Mouse (Mus musculus) embryonic facial prominence, embryonic 15.5 days (tissue): ENCODE data around the gene Kcnq1. TPM values are rescaled to one million over a fixed set of nuclear protein-coding genes. Genes with fewer than 3 reads are reported as not detected.

ENCODE experiments used
- ATAC-seq: fragments of 200-750 bp; cut with Nextera tagmentation; 2 replicates; pipeline ENCODE4 v1.8.0; 2017; ENCODE audit warnings: low read depth, moderate TSS enrichment; ENCODE audit not compliant: insufficient number of reproducible peaks, low FRiP score, low TSS enrichment
- H3K27ac ChIP-seq: fragments of 300-500 bp; sonication (generic); replicated peaks from 2 replicates; pipeline ENCODE4 v1.5.1; 2015; ENCODE audit warnings: mild to moderate bottlenecking, inconsistent platforms
- H3K27me3 ChIP-seq: fragments of 300-500 bp; sonication (generic); 2 replicates; pipeline ENCODE4 v1.6.1; 2015; ENCODE audit warnings: inconsistent platforms
- H3K36me3 ChIP-seq: fragments of 300-500 bp; sonication (generic); 2 replicates; pipeline ENCODE4 v1.6.1; 2015; ENCODE audit warnings: mild to moderate bottlenecking, inconsistent platforms
- H3K4me1 ChIP-seq: fragments of 300-500 bp; sonication (generic); 2 replicates; pipeline ENCODE4 v1.6.1; 2015; ENCODE audit warnings: inconsistent platforms
- H3K4me2 ChIP-seq: fragments of 300-500 bp; sonication (generic); replicated peaks from 2 replicates; pipeline ENCODE4 v1.6.1; 2015; ENCODE audit warnings: mild to moderate bottlenecking, inconsistent platforms
- H3K4me3 ChIP-seq: fragments of 300-500 bp; sonication (generic); replicated peaks from 2 replicates; pipeline ENCODE4 v1.5.1; 2015; ENCODE audit warnings: mild to moderate bottlenecking, inconsistent platforms
- H3K9ac ChIP-seq: fragments of 300-500 bp; sonication (generic); 2 replicates; pipeline ENCODE4 v1.6.1; 2015; ENCODE audit warnings: inconsistent platforms
- H3K9me3 ChIP-seq: fragments of 300-500 bp; sonication (generic); replicated peaks from 2 replicates; pipeline ENCODE4 v1.6.1; 2016; ENCODE audit warnings: inconsistent platforms
- WGBS: fragments of 180-500 bp; shearing (Covaris S2); methylation state at CpG from one replicate; pipeline ENCODE4 v1.1.7; 2015; 5-methylcytosine and 5-hydroxymethylcytosine counted together
- polyA plus RNA-seq: library from polyadenylated mRNA; unstranded; fragments of >200 nt; fragmentation: Nextera tagmentation; extraction: Ambion mirVana; gene quantifications from 2 replicates; pipeline ENCODE4 v1.2.1, GENCODE M21; 2015

The Kcnq1 gene
- polyA plus RNA-seq, 1 experiment from 2014 or later: 1.4 TPM

DNA sequence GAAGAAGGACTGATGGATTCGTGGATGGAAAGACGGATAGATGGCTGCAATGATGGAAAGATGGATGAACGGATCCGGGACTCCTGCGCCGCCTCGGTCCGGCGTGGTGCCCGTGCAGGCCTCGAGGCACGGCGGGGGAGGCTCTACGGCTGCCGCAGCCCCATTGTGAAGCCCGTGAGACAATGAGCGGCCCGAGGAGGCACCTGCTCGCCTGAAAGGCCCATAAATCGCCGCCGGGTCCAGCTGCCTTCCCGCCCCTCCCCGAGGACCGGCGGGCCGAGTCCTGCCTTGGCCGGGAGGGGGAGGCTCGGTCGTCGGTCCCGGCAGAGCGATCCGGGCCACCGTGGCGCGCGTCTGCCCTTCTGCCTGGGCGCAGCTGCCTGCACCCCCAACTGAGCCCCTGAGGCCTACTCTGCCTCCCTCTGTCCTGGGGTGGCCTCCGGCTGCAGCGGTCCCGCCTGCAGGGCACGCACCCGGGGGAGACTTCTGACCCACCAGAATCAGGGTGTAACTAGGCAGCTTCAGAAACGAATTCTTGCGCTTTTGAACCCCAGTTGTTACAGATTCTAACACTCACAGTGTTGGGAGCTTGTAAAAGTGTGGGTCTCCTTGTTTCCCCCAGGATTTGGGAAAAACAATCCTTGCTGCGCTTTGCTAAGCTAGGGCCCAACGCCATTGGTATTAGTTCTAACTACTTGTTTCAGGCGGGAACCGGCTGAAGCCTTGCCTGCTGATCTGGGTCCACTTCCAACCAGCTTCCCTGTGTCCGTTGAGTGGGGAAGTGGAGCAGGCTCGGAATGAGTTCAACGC lies 339.7 kb downstream of the Kcnq1 start:
- Histone ChIP-seq H3K4me2 (peak overlapping the region; percentile 68), H3K9ac (peak overlapping the region; percentile 26; the same call in 1 of the 2 replicates), H3K27ac (no peak overlapping the region), H3K27me3 (peaks cover 54% of the 10 kb centered on the region), H3K4me1 (peaks cover 18% of the 10 kb centered on the region), H3K9me3 (no peaks in the 10 kb centered on the region), H3K4me3 (peak overlapping the region; percentile 36), H3K36me3 (no peaks in the 10 kb centered on the region)
- WGBS: 6% methylated on average over 53 of the region's 53 CpGs
- ATAC-seq: peak; percentile 39; the same call in 1 of the 2 replicates

DNA sequence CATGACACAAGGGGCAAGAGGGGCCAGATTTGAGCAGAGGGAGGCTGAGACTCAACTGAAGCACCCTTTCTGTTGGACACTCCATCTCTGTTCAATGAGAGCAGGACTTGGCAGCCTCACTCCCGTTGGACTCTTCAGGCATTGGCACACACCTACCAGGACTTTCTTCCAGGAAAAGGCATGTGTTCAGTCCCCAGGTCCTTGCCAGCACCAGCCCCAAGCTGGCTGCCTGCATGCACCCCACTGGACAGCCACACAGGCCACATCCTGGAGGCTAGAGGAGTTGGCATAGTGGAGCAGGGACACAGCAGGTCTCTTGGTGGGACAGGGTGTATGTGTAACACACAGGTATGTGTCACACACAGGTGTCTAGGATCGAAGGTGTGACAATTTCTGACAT lies 341.0 kb downstream of the Kcnq1 start:
- no peak overlapping the region for H3K4me3 ChIP-seq
- H3K9me3 ChIP-seq: no peaks in the 10 kb centered on the region
- peaks cover 54% of the 10 kb centered on the region for H3K27me3 ChIP-seq
- WGBS: 68% methylated on average over 2 of the region's 2 CpGs
- peaks cover 18% of the 10 kb centered on the region for H3K4me1 ChIP-seq
- H3K27ac ChIP-seq: no peak overlapping the region
- H3K4me2 ChIP-seq: no peak overlapping the region
- no peaks in the 10 kb centered on the region for H3K36me3 ChIP-seq
- H3K9ac ChIP-seq: no peak overlapping the region
- no peak for ATAC-seq

DNA sequence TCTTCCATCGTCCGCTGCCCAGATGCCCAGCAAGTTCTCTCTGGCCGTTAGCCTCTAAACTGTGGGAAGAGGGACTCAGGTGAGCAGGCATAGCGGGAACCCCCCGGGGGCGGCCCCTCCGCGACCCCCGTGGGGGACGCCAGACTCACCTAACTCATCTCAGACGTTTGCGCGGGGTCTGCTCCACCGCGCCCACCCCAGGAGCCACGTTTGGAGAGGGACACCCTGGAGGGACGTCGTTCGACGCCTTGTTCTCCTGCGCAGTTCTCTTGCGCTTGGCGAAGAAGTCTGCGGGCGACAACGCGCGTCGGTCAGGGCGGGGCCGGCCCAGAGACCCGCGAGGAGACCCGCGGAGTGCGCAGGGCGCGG lies 352.8 kb downstream of the Kcnq1 start:
- Histone ChIP-seq H3K27ac (peak overlapping the region; percentile 81), H3K9me3 (peaks cover 20% of the 10 kb centered on the region), H3K27me3 (no peaks in the 10 kb centered on the region), H3K36me3 (no peaks in the 10 kb centered on the region), H3K4me1 (peaks cover 21% of the 10 kb centered on the region), H3K4me2 (peak overlapping the region; percentile 51), H3K9ac (peak overlapping the region; percentile 50), H3K4me3 (peak overlapping the region; percentile 55)
- ATAC-seq: no peak
- 30% methylated on average over 38 of the region's 38 CpGs for WGBS

DNA sequence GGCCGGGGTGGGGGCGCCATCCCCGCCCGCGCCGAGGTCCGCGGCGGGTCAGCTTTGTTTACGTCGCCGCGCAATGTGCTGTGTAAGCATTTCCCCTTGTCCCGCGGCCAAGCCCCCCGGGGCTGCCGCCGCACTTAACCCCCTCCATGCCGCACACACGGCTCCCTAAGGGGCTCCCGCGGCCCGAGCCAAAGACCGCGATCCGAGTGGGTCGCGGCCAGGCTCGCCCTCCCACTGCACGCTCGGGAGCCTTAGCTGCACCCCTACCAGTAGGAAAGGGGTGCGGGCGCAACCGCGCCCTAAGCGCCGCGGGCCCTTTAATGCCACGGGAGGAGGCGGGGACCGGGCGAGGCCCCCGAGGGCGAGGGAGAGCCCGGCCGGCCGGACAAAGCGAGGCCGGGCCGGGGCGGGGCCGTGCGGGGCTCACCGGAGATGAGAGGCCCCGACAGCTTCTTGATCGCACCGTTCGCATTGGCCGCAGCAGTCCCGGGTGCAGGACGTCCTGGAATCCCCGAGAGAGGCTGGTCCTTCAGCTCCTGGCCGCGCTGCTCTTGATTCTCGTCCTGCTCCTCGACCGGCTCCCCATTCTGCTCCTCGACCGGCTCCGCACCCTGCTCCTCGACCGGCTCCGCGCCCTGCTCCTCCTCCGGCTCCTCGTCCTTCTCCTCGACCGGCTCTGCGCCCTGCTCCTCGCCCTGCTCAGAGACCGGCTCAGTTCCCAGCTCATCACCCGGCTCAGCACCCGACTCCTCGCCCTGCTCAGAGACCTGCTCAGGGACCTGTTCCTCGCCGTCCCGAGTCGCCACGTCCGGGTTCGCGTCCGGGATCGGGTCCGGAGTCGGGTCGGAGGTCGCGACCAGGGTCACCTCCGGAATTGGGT lies 353.4 kb downstream of the Kcnq1 start:
- no peak for ATAC-seq
- Histone ChIP-seq H3K9ac (peak overlapping the region; percentile 50), H3K36me3 (no peaks in the 10 kb centered on the region), H3K27me3 (no peaks in the 10 kb centered on the region), H3K4me2 (peak overlapping the region; percentile 51), H3K4me3 (peak overlapping the region; percentile 55), H3K9me3 (peaks cover 20% of the 10 kb centered on the region), H3K4me1 (peaks cover 28% of the 10 kb centered on the region), H3K27ac (peak overlapping the region; percentile 81)
- 32% methylated on average over 100 of the region's 100 CpGs for WGBS

DNA sequence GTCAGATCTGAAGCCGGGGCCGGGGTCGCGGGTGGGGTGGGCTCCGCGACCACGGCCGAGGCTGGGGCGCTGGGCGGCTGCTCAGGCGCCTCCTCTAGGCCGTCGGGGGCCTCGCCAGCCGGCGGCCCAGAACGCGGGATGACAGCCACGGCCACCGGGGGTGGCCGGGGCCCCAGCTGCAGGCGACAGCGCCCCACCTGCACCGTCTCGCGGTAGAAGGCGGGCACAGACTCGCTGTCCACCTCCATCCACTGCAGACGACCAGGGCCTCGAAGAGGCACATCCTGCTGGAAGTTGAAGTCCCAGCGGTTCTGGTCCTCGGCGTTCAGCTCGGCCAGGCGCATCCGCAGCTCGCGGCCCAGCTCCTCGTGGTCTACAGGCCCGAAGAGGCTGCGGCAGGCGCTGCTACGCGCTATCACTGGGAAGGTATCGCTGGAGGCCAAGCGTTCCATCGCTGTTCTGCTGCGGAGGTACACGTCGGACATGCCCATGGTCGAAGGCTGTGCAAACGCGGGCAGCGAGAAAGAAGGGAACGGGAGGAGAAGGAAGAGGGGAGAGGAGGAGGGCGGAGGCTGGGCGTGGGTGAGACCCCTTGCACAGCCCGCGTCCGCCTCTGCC lies 354.2 kb downstream of the Kcnq1 start:
- Histone ChIP-seq H3K36me3 (no peaks in the 10 kb centered on the region), H3K9ac (peak overlapping the region; percentile 50), H3K27ac (peak overlapping the region; percentile 81), H3K4me3 (peak overlapping the region; percentile 55), H3K4me1 (peaks cover 35% of the 10 kb centered on the region), H3K4me2 (peak overlapping the region; percentile 51), H3K9me3 (peaks cover 20% of the 10 kb centered on the region), H3K27me3 (no peaks in the 10 kb centered on the region)
- WGBS: 39% methylated on average over 60 of the region's 60 CpGs
- ATAC-seq: no peak

DNA sequence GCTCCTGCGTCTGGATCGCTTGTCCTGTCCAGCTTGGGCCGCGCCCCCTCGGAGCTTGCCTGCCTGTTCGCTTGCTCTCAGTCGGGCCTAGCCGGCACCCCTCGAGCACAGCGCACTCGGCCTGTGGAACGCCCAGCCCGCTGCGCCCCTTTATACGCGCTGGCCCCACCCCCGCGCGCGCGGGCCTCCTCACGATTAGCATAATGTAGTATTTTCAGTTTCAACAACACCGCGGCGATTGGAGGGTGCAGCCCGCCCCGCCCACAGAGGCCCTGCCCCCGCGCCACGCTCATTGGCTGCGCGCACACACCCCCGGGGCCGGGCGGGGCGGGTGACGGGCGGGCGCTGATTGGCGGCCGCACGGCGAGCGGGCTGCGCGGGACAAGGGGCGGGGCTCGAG lies 354.7 kb downstream of the Kcnq1 start, which contains the start of gene Cdkn1c:
TSS of gene Cdkn1c (minus strand) at position 177 of the 400 bp plus-strand sequence.
- peaks cover 40% of the 10 kb centered on the region for H3K4me1 ChIP-seq
- ATAC-seq: peak; percentile 86
- peak within 1 kb of the TSS; percentile 81 for H3K27ac ChIP-seq
- H3K27me3 ChIP-seq: no peaks in the 10 kb centered on the region
- H3K9me3 ChIP-seq: peaks cover 20% of the 10 kb centered on the region
- H3K36me3 ChIP-seq: no peaks in the 10 kb centered on the region
- H3K4me3 ChIP-seq: peak within 1 kb of the TSS; percentile 55
- 39% methylated on average over 48 of the region's 48 CpGs for WGBS
- peak within 1 kb of the TSS; percentile 51 for H3K4me2 ChIP-seq
- H3K9ac ChIP-seq: peak within 1 kb of the TSS; percentile 50

DNA sequence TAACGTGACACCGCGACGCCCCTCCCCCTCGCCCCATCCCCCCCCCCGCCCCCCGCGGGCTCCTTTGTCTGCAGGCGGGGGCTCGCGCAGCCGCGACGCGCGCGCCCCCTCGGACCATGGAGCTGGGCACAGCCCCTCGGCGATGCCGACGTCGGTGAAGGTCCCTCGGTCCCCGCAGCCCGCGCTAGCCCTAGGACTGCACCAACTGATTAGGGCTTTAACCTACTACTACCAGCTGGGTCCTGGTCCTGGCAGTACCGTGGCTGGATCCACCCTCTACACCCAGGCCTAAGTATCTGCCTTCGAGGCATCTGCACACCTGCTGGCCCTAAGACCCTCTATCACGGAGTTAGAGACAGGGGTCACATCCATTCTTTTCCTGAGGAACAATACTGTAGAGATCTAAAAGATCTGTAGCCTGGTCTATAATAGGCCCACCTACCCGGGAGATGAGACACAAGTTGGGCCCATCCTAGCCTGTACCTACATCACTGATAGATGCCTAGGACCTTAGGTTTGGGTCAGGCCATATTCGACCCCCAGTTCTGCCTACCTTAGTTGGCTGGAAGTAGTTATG lies 355.2 kb downstream of the Kcnq1 start:
- peak overlapping the region; percentile 72 for H3K27ac ChIP-seq
- peak overlapping the region; percentile 51 for H3K4me2 ChIP-seq
- no peaks in the 10 kb centered on the region for H3K36me3 ChIP-seq
- H3K4me3 ChIP-seq: peak overlapping the region; percentile 31
- H3K4me1 ChIP-seq: peaks cover 45% of the 10 kb centered on the region
- ATAC-seq: no peak; the same call in 1 of the 2 replicates
- H3K27me3 ChIP-seq: no peaks in the 10 kb centered on the region
- 32% methylated on average over 28 of the region's 32 CpGs for WGBS
- peaks cover 20% of the 10 kb centered on the region for H3K9me3 ChIP-seq
- no peak overlapping the region for H3K9ac ChIP-seq

DNA sequence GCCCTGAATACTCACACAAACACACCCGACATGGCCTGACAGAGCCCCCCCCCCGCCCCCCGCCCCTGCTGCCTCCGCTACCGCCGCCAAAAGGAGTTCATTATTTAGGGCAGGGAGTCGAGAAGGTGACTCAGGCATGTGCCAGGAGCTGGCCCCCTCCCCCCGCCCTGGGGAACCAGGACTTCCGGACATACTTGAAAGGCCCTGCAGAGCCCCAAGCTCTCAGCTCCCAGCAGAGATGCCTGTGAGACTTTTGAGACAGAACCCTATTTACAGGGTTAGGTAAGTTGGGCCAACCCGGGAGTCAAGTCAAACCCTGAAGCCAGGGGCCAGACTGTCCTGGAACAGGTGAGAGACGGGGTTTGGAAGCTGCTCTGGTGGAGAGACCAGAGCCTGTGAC lies 355.8 kb downstream of the Kcnq1 start:
- Histone ChIP-seq H3K36me3 (no peaks in the 10 kb centered on the region), H3K4me2 (peak overlapping the region; percentile 51), H3K9ac (no peak overlapping the region), H3K27ac (no peak overlapping the region; the same call in 1 of the 2 replicates), H3K4me1 (peaks cover 45% of the 10 kb centered on the region), H3K27me3 (no peaks in the 10 kb centered on the region), H3K4me3 (no peak overlapping the region), H3K9me3 (peaks cover 20% of the 10 kb centered on the region)
- 42% methylated on average over 11 of the region's 11 CpGs for whole genome bisulfite sequencing
- ATAC-seq: no peak

DNA sequence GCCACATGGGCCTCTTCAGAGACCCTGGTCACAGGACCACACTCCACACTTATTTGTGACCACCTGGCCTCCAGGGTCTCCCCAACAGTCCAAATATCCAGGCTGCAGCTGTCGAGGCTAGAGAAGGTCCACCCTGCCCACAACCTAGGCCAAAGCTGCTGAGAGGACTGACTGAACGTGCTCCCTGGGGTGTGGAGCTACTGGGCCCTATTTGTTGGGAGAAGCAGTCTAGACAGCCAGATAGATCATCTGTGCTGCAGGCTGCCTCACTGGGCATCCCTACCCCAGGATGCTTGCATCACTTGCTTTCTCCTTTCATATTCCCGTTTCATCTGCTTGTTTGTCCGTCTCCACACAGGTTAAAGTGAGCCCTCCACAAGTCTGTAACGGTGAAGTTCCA lies 356.4 kb downstream of the Kcnq1 start:
- Histone ChIP-seq H3K27me3 (no peaks in the 10 kb centered on the region), H3K27ac (no peak overlapping the region), H3K4me1 (peaks cover 46% of the 10 kb centered on the region), H3K36me3 (no peaks in the 10 kb centered on the region), H3K9me3 (peaks cover 20% of the 10 kb centered on the region), H3K4me3 (no peak overlapping the region), H3K4me2 (no peak overlapping the region), H3K9ac (no peak overlapping the region)
- ATAC-seq: no peak
- 67% methylated on average over 5 of the region's 5 CpGs for WGBS

DNA sequence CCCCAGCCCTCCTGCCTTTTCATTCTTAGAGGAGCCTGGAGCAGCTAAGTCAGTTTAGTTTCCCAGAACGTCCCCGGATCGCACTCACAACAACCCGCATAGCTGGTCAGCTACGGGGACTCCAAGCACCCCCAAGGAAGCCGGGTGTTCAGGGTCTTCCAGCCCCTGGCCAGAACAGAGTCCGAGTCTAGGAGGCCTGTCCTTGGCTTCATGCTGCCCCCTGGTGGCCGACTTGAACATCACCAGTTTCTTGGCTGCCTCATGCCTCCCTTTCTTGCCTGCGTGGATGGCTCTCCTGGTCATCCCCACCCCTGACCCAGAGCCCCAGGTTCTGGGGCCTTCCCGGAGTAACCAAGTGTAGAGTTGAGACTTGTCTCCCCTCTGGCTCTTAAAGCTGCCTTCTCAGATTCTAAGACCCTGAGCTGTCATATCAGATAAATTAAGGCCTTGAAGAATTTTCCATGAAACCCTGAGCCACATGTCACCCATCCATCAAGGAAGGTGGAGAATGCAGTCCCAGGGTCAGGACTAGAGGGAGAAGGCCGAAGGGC lies 357.8 kb downstream of the Kcnq1 start:
- 37% methylated on average over 11 of the region's 11 CpGs for WGBS
- Histone ChIP-seq H3K9me3 (peaks cover 20% of the 10 kb centered on the region), H3K27me3 (no peaks in the 10 kb centered on the region), H3K27ac (peak overlapping the region; percentile 85), H3K9ac (no peak overlapping the region), H3K4me2 (0 out of 2 replicates have a peak overlapping the region, but pooled peaks have one; percentile 15), H3K4me1 (peaks cover 51% of the 10 kb centered on the region), H3K4me3 (no peak overlapping the region), H3K36me3 (no peaks in the 10 kb centered on the region)
- ATAC-seq: no peak
